Mouse (Mus musculus) spleen, embryonic (tissue): Measurements from ENCODE around the gene Rgs9bp.
"Not testable (repeated sequence)": the region's sequence is repeated elsewhere in the genome, so short reads cannot be mapped to it uniquely, and the experiment has no call there.

ENCODE experiments used
- CTCF ChIA-PET: fragments of 350-600 bp; sonication (Branson Sonifier 250); formaldehyde crosslinking; loops from one replicate; lab custom pipeline; 2022; lab: Charles Lee

The Rgs9bp gene

GRCm38 (mm10) chr7:35537562-35537961 is 47.8 kb downstream of the Rgs9bp start, which contains the start of gene Tdrd12:
Gene Tdrd12, minus strand, starts transcription at chr7:35537745.
- CTCF ChIA-PET: no interaction called here

DNA sequence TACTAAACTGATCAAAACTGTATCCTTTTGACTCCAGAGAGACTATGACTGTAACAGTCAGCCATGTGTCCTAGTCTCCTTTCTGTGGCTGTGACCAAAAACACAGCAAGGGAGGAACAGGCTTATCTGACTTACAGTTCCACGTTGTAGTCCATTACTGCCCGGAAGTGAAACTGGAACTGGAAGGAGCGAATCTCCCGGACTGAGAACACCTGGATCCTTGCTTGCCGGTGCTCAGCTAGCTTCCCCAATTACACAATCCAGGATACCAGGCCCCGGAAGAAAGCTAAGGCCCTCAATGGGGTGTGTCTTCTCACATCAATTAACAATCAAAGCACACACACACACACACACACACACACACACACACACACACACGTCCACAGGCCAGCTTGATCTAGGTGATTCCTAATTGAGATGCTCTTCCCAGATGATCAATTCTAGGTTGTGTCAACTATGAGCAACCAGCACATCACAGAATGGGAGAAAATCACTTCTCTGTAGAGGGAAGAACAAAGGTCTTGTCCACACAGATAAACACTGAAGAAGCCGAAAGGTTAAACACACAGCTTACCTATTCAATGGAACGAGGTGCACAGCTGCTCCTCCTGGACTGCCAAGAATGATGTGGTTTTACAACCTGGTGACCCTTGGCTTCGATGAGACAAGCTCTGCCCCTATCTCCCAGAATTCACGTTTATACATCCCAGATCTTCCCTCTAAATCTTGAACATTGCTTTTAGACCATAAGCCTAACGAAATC is 49.5 kb downstream of the Rgs9bp start:
- CTCF ChIA-PET: no interaction called here

DNA sequence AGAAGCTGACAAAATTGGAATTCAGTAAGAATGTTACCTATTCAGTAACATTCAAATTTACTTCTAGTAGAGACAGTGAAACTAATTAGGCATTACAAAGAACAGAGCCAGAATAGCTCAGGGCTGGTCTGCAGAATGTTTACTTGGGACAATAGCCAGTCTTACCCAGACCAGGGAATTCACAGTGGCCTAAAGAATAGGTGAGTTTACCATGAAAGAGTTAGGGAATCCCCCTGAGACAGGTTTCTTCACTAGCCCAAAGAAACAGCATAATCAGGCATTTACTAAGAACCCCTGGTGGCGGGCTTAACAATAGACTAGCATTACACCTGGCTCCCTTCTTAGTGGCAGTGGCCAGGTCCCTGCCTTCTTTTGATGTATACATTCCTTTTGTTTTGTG is 54.8 kb downstream of the Rgs9bp start:
- CTCF ChIA-PET: not testable (repeated sequence)

DNA sequence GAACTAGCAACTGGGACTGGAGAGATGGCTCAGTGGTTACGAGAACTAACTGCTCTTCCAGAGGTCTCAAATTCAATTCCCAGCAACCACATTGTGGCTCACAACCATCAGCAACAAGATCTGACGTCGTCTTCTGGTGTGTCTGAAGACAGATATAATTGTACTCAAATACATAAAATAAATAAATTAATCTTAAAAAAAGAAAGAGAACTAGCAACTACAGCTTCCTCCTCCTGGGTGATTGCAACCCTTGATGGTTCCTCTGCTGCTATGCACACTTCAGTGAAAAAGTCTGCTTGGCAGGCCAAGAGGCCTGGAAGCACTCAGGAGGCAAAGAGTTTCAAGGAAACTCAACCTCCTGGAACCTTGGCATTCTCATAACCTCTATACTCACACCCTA is 55.4 kb downstream of the Rgs9bp start:
- CTCF ChIA-PET: no interaction called here
